Mouse (Mus musculus) layer of hippocampus, adult 2 months (tissue): Measurements from ENCODE around the gene Frmd4a. TPM values are rescaled to one million over a fixed set of nuclear protein-coding genes. Genes with fewer than 3 reads are reported as not detected.
"Not testable (repeated sequence)": the region's sequence is repeated elsewhere in the genome, so short reads cannot be mapped to it uniquely, and the experiment has no call there.

Experiments used
- DNase-seq, 2 experiments: peaks; one replicate each; pipeline ENCODE4 v3.0.0; 2022; ENCODE audit warnings: low spot score in 2 of 2
- H3K27ac ChIP-seq: fragments of 200-600 bp; 2 replicates; pipeline ENCODE4 v1.8.1; 2022
- H3K4me3 ChIP-seq: fragments of 200-600 bp; 2 replicates; pipeline ENCODE4 v1.8.1; 2022; ENCODE audit warnings: mild to moderate bottlenecking
- CTCF ChIP-seq: fragments of 200-600 bp; conservative IDR thresholded peaks from 2 replicates; pipeline ENCODE4 v1.8.1; 2022; ENCODE audit warnings: antibody characterized with exemption, mild to moderate bottlenecking, moderate library complexity
- total RNA-seq, 2 experiments: library from RNA; stranded (reverse); gene quantifications; 2 replicates each; pipeline ENCODE4 v1.2.3; 2021

Gene Frmd4a
- total RNA-seq, 2 experiments from 2014 or later: 69.1 to 82.3 TPM

DNA sequence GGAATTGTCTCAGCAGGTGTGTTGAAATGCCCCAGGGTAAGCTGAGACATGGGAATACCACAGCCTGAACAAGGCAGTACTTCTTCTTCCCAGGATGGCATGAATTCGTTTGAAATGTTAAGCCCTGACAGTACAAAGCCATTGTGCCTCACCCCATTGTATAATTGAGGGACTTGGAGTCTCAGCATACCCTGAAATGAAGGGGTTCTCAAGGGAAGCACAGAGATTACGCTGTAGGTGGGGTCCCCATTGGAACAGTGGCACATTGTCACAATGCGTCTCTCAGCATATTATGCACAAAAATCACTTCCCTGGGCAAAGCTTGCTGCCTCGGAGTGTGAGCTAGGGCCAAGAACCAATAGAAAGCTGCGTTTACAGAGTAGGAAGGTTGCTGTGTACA, 297.0 kb downstream of the Frmd4a start:
- H3K4me3 ChIP-seq: no peak overlapping the region
- no peak overlapping the region for H3K27ac ChIP-seq
- TF ChIP-seq CTCF: no peak
- no peak for DNase-seq

DNA sequence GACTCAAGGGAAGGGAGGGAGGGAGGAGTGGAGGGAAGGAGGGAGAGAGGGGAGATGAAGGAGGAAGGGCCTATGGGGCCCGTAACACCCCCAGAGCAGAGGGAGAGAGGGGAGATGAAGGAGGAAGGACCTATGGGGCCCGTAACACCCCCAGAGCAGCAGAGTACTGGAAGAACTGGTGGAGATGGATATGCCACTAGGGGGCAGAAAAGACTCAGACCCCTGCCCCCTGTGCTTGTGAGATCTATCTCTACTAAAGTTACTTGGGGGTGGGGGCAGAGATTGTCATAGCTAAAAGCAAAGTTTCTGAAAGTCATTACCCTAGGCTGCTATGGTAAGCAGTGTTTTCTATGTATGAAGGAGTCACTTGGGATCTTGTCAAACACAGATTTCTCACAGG, 299.1 kb downstream of the Frmd4a start:
- peak in 1 of 2 experiments; percentile 22 for DNase-seq
- peak; percentile 79 for TF ChIP-seq CTCF
- Histone ChIP-seq H3K4me3 (no peak overlapping the region), H3K27ac (no peak overlapping the region)

GRCm38 (mm10) chr2:4318134-4318533, 300.6 kb downstream of the Frmd4a start:
- TF ChIP-seq CTCF: no peak
- H3K27ac ChIP-seq: no peak overlapping the region
- no peak for DNase-seq
- H3K4me3 ChIP-seq: no peak overlapping the region

GRCm38 (mm10) chr2:4326241-4327010, 308.9 kb downstream of the Frmd4a start:
- H3K4me3 ChIP-seq: no peak overlapping the region
- DNase-seq: no peak
- TF ChIP-seq CTCF: no peak
- H3K27ac ChIP-seq: no peak overlapping the region

GRCm38 (mm10) chr2:4327011-4327340, 309.5 kb downstream of the Frmd4a start:
- no peak for TF ChIP-seq CTCF
- Histone ChIP-seq H3K27ac (no peak overlapping the region), H3K4me3 (no peak overlapping the region)
- no peak for DNase-seq

- DNase-seq: no peak
- H3K4me3 ChIP-seq: no peak overlapping the region
- no peak for TF ChIP-seq CTCF
- no peak overlapping the region for H3K27ac ChIP-seq
Measured at GRCm38 (mm10) chr2:4332441-4332840, 314.9 kb downstream of the Frmd4a start.

DNA sequence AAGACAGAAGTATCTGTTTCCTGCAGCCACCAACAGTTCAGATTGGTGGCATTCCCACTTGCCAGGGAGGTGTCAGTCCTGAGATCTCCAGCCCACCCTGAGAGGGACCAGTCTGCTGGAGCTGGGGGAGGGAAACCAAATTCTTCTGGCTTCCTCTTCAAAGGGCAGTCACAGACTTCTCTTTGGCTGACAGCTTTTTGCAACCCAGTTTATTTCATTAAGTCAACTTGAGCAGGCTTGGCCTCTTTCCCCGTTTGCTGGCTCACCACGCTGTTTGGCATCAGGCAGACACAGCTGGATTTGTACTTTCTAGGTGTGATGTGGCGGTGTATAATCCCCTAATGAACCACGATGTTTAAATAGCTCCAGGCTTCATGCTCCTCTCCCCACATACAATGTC, 316.7 kb downstream of the Frmd4a start:
- Histone ChIP-seq H3K4me3 (no peak overlapping the region), H3K27ac (no peak overlapping the region)
- DNase-seq: no peak
- TF ChIP-seq CTCF: no peak

DNA sequence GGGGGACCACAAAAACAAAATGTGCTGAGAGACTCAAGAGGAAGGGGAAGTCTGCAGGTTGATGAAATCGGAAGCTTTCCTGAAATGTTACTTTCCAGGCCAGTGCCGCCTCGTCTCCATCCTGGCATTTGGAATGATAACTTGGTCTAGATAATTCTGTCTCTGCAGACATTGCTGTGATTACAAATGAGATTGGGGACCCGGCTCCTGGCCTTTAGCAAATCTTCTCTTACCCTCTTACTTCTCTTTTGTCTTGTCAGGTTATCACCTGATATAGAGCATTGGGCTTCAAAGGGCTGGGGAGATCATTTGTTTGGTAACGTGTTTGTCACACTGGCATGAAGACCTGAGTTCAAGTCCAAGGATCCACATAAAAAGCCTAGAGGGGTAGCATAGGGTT, 317.4 kb downstream of the Frmd4a start:
- no peak overlapping the region for H3K4me3 ChIP-seq
- DNase-seq: no peak
- TF ChIP-seq CTCF: no peak
- no peak overlapping the region for H3K27ac ChIP-seq

DNA sequence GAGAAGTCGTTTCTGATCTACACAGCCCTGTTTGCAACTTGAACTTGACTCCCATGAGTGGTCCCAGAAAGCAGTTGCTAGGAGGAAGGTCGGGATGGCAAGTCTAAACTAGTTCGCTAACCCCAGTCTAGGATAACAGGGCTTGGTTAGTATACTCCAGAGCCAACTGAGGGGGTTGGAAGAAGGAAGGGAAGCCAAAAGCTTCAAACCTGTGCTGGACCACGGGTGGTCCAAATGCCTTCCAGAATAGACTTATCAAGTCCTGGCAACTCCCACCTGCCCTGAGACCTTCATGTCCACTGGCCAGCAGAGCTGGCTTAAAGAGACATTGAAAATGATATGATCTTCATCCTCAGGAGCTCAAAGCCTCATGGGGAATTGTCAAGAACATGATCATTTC, 318.4 kb downstream of the Frmd4a start:
- Histone ChIP-seq H3K27ac (no peak overlapping the region), H3K4me3 (no peak overlapping the region)
- TF ChIP-seq CTCF: no peak
- no peak for DNase-seq

DNA sequence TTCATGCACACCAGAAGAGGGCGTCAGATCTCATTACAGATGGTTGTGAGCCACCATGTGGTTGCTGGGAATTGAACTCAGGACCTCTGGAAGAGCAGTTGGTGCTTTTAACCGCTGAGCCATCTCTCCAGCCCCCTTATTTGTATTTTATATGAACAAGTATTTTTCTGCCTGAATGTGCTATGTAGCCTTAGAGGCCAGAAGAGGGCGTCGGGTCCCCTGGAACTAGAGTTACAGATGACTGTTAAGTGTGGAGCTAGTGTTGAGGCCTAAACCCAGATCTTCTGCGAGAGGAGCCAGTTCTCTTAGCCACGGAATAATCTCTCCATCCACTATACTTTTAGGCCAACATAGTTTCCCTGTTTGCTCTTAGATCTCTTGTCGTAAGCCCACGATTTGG, 320.8 kb downstream of the Frmd4a start:
- H3K4me3 ChIP-seq, H3K27ac ChIP-seq, DNase-seq: not testable (repeated sequence)
- TF ChIP-seq CTCF: peak; percentile 27; the same call in 1 of the 2 replicates

- TF ChIP-seq CTCF: no peak
- no peak for DNase-seq
- no peak overlapping the region for H3K27ac ChIP-seq
- no peak overlapping the region for H3K4me3 ChIP-seq
Measured at GRCm38 (mm10) chr2:4339128-4339527, 321.6 kb downstream of the Frmd4a start.

DNA sequence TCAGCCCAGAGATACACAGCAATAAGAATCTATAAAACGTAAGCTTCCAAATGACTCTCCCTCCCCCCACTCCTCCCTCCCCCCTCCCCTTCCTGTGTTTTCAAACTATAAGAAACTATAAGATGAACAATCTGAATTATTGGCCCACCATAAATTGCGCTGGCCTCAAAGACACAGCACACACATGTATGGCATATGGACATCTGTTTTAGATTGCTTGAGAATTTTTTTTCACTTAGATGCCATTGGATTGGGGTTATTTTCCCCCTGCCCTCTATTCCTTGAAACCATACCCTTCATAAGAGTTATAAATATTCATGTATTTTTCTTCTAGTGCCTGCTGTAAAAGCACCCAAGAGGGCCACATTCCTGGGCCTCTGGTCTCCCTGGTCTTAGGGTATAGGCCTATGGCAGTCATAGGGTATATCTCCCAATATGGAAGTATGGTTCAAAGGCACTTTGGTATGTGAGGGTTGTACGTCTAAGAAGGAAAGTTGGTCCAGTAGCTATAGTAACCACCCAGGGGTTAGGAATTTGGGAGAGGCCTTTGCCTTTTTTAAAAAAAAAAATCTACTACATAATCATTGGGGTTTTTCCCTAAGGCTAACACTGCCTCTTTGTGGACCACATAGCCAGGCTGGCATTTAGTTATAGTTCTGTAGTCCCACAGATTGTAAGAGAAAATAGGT, 322.2 kb downstream of the Frmd4a start:
- no peak for TF ChIP-seq CTCF
- no peak overlapping the region for H3K27ac ChIP-seq
- no peak for DNase-seq
- H3K4me3 ChIP-seq: no peak overlapping the region

- no peak for TF ChIP-seq CTCF
- H3K27ac ChIP-seq: no peak overlapping the region
- H3K4me3 ChIP-seq: no peak overlapping the region
- DNase-seq: no peak
Measured at GRCm38 (mm10) chr2:4340378-4340777, 322.9 kb downstream of the Frmd4a start.

DNA sequence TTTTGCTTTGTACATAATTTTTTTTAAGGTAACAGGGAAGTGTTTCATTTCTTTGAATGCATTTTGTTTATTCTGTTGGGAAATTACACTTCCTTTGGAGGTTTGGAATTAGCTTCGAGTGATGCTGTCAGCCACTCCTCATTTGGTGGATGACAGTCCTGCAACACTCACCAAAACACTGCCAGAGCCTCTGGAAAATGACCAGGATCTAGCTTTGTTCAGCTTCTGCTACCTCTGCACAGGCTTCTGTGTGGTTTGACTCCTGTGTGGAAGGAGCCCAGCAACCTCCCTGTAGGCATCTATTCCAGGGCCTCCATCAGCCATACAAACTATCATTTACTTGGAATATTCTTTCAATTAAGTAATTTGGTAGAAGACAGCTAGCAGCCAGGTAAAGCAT, 323.6 kb downstream of the Frmd4a start:
- DNase-seq: no peak
- no peak overlapping the region for H3K27ac ChIP-seq
- no peak overlapping the region for H3K4me3 ChIP-seq
- TF ChIP-seq CTCF: no peak
